Mouse (Mus musculus) CD4-positive, CD25-positive, alpha-beta regulatory T cell, adult 4 months (primary cell): Measurements from ENCODE around the gene Gpr68. TPM values are rescaled to one million over a fixed set of nuclear protein-coding genes. Genes with fewer than 3 reads are reported as not detected.
A peak's percentile ranks its signal among the peaks of the same experiment; 100 is the strongest.

ENCODE experiments used
- ATAC-seq: one replicate; pipeline ENCODE4 v1.8.0; 2017
- polyA plus RNA-seq, 2 experiments: library from polyadenylated mRNA; unstranded; fragments of 100-300 nt; shearing (Covaris generic); gene quantifications; one replicate each; pipeline ENCODE4 v1.2.1; 2017

The Gpr68 gene
- polyA plus RNA-seq, result 100 to 1,000 TPM in 1 of 2 experiments, 10 to 100 TPM in 1; 51.7 to 101 TPM

- ATAC-seq, result no peak
These were observed at the start of gene Gpr68 for GRCm38 (mm10) chr12:100907598-100908297. Gene Gpr68, minus strand, starts transcription at chr12:100908198.

- ATAC-seq, result no peak
These were observed 49.3 kb upstream of the Gpr68 start for GRCm38 (mm10) chr12:100957257-100957656.

DNA sequence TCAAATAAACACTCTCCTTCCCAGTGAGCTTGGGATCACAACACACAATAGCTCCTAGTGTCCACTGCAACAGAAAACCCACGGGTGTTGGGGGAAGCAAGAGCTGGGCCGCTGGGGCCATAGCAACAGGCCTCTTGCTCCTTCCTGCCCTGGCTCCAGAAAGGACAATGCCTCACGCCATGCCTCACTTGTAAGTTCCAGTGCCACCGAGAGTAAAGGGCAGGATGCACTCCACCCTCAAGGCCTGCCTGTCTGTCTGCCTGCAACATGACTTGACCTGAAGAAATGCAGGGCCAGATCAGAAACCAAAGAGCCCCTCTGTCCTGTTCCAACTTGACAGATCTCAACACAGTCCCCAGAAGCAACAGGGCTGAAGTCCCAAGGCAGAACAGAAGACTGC, 48.8 kb upstream of the Gpr68 start:
- ATAC-seq, result no peak

- no peak for ATAC-seq
These were observed 48.0 kb upstream of the Gpr68 start for GRCm38 (mm10) chr12:100956028-100956427.

DNA sequence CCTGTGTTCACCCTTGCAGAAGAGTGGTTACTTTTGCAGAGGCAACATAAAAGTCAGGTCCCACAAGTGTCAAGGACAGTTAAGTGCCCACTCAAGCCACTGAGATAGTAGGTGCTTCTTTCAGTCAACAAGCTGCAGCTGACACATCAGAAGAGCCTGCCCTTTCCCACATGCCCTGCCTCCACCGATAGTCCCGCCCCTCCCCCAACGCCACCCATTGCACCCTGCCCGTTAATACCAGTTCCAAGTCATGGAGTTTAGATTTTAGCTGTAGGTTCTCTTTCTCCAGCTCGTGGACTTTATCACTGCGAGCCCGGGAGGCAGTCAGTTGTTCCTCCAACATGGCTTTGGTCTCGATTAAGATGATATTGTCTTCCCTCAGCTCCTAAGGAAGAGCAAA, 45.9 kb upstream of the Gpr68 start:
- ATAC-seq, result no peak

- peak; percentile 88 for ATAC-seq
These were observed 44.4 kb upstream of the Gpr68 start for GRCm38 (mm10) chr12:100952193-100952931.

- no peak for ATAC-seq
These were observed 41.1 kb upstream of the Gpr68 start for GRCm38 (mm10) chr12:100949146-100949545.

DNA sequence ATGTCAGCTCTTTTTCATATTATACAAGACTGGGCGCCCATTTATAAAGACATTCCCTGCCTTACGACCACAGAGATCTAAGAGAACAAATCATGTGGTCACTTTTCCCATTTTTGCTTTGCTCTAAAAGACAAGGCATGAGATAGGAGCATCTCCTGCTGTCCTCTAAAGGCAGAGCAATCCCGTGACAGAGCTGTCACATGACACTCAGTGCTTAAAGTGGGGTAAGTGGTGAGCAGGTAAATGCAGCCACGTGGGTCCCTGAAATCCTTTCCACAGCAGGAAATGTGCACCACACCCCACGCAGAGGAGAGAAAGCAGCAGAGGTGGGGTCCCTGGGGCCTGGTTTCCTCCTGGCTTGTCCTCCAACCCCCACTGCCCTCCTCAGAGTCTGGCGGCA, 40.0 kb upstream of the Gpr68 start:
- no peak for ATAC-seq

- ATAC-seq, result no peak
These were observed 38.0 kb upstream of the Gpr68 start for GRCm38 (mm10) chr12:100945948-100946347.

DNA sequence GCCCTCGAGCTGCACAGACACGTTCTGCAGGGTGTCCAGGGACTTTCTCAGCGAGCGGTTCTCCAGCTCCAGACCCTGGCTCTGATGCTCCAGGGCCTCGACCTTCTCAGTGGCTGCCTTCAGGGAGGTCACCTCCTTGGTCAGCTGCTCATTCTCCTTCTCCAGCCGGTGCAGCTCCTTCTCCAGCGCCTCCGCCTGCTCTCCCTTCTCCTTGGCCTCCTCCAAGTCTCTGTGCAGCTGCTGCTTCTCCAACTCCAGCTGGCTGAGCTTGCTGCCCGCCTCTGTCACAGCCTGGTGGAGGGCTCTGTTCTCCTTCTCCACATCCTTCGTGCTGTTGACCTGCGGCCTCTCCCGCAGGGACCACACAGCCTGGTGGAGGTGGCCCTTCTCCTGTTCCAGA, 37.5 kb upstream of the Gpr68 start:
- ATAC-seq, result no peak

- ATAC-seq, result no peak
These were observed 36.9 kb upstream of the Gpr68 start for GRCm38 (mm10) chr12:100944921-100945336.

GRCm38 (mm10) chr12:100943146-100943545, 35.1 kb upstream of the Gpr68 start:
- no peak for ATAC-seq

DNA sequence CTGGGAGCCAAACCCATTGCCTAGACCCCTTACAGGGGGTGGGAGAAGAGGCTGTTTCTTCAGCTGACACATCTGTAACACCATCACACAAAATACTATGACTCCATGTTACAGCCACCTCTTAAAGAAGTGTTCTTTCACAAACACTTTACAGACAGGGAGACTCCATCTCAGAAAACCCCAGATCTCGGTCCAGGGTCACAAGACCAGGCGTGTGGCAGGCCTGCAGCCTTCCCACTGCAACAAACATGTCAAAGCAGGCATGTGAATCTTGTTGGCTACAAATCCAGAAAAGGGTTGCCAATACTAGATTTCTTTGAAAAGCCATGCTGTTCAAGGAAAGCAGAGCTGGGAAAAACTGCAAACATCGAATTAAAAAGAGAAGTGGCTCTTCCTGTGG, 33.4 kb upstream of the Gpr68 start:
- ATAC-seq, result no peak

- ATAC-seq, result no peak
These were observed 29.7 kb upstream of the Gpr68 start for GRCm38 (mm10) chr12:100937441-100938360.

- no peak for ATAC-seq
These were observed 28.7 kb upstream of the Gpr68 start for GRCm38 (mm10) chr12:100936737-100937136.

- ATAC-seq, result peak; percentile 83
These were observed 28.1 kb upstream of the Gpr68 start for GRCm38 (mm10) chr12:100936116-100936515.

DNA sequence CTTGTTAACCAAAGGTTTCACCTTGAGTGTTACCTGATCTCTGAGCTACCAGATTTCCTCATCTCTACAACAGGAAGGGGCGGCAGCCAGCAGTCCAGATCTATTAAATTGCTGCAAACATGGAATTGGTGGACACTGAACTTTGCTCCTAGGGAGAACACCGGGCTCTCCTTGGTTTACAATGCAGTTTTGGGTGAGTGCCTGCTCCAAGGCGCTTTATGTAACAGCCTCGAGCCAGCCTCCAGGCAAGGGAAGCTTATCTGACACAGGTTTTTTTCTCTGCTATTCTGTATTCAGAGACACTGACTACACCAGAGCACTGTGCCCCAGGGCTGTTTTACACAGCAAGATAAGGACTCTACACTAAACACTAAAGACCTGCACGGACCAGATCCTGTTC, 26.8 kb upstream of the Gpr68 start:
- no peak for ATAC-seq

DNA sequence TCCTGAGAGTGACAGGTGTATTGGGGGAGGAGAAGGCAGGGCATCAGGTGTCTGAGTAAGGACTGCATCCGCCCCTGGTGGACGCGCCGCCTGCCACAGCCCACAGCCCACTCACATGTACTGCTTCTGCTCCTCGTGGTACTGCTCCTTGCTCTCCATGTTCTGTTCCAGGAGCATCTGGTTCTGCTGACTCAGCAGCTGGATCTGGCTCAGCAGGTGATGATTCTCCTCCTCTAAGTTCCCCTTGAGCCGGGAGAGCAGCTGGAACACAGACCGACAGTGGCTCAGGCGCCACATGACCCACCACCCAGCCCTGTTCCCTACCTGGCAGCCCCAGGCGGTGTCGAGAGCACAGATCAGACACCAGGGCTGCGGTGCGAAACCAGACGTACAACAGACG, 23.7 kb upstream of the Gpr68 start:
- no peak for ATAC-seq

DNA sequence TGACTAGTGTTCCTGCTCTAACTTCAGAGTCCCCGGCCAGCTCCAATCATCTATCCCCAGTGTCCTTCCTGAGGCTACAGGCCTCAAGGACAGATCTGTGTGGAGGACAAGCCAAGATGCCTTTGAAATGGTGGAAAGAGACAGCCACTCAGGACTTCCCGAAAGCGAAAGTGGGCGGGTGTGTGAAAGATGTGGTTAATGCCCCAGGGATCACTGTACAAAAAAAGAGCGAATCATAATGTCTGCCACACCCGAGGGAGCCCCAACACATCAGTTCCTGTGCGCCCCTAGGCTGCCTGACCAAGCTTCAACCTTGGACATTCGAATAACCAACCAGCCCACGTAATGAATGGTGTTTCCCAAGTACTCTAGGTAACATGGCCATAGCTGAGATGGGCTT, 20.3 kb upstream of the Gpr68 start:
- no peak for ATAC-seq

GRCm38 (mm10) chr12:100925644-100926619, 17.9 kb upstream of the Gpr68 start:
- ATAC-seq, result peak; percentile 77

DNA sequence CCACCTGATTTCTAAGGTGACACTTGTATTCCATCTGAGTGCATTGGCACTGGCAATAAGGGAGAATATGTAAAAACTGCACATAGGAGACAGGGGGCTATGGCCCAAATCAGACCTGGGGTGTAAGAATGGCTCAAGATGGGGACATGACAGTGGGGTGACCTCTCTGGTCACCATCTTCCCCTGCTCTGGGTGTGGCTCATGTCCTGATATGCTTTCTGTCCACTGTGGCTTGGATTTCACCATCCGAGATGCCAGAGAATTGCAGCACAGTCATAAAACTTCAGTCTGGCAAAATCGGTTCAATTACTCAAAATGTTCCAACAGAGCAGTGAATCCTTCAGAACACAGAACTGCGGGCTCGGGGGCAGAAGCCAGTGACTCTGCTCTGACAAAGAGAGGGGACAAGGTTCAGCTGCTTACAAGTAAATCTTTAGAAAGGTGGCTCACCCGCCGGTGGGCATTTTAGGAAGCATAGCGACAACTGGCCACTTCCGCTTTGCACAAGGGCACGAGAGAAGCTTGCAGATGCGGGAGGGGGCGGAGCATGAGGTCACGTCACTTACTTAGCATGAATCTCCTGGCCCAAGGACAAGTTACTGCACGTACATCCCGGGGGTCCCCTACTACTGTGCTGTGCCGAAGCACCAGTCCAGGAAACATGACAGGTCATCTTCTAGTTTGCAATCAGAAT, 16.8 kb upstream of the Gpr68 start:
- ATAC-seq, result no peak
